Mouse (Mus musculus) spleen, postnatal 0 days (tissue): ENCODE measurements around the gene Prss34. TPM values are rescaled to one million over a fixed set of nuclear protein-coding genes. Genes with fewer than 3 reads are reported as not detected.

Source experiments
- polyA plus RNA-seq: library from polyadenylated mRNA; unstranded; fragments of >200 nt; fragmentation: Nextera tagmentation; extraction: Ambion mirVana; gene quantifications from 2 replicates; pipeline ENCODE4 v1.2.1, GENCODE M21; 2015

The Prss34 gene
- polyA plus RNA-seq = 19.5 and 34.4 TPM in 2 replicates

GRCm38 (mm10) chr17:25298094-25298493 is at the start of gene Prss34:
Prss34 (plus strand) TSS chr17:25298394.

GRCm38 (mm10) chr17:25256140-25256754 is 41.9 kb upstream of the Prss34 start, which contains the start of gene Baiap3:
Baiap3 (minus strand) TSS chr17:25256364.

GRCm38 (mm10) chr17:25274571-25275346 is 23.4 kb upstream of the Prss34 start, which contains the start of gene Ube2i:
Ube2i (minus strand) TSS chr17:25274622.

GRCm38 (mm10) chr17:25308346-25308745 is 10.2 kb downstream of the Prss34 start, which contains the start of gene Prss28:
Prss28 (plus strand) TSS chr17:25308646.

GRCm38 (mm10) chr17:25318354-25318753 is 20.2 kb downstream of the Prss34 start, which contains the start of gene Prss29:
Prss29 (plus strand) TSS chr17:25318654.

GRCm38 (mm10) chr17:25345462-25345861 is 47.3 kb downstream of the Prss34 start, which contains the start of gene Tpsab1:
Tpsab1 (minus strand) TSS chr17:25345562.

Other genes with a start within 250 kb of the Prss34 start
- gene Tmem204, start 214.8 kb upstream of the Prss34 start, polyA plus RNA-seq = 24.2 and 26.6 TPM in 2 replicates
- gene Telo2, start 182.4 kb upstream of the Prss34 start, polyA plus RNA-seq = 18.4 and 24.4 TPM in 2 replicates
- gene Ptx4, start 177.6 kb upstream of the Prss34 start, polyA plus RNA-seq = not detected in 2 replicates
- gene Clcn7, start 165.0 kb upstream of the Prss34 start, polyA plus RNA-seq = 10.8 and 11.8 TPM in 2 replicates
- gene Ccdc154, start 135.9 kb upstream of the Prss34 start, polyA plus RNA-seq = 0.05 TPM in 1 of 2 replicates, not detected in the other
- gene Gm38655, start 122.9 kb upstream of the Prss34 start, polyA plus RNA-seq = not detected in 2 replicates
- gene BC003965, start 113.8 kb upstream of the Prss34 start, polyA plus RNA-seq = 21.3 and 22.5 TPM in 2 replicates
- 5.4 and 5.9 TPM in 2 replicates for gene Unkl, start 110.0 kb upstream of the Prss34 start, polyA plus RNA-seq
- 26.0 and 28.1 TPM in 2 replicates for gene Gnptg, start 58.3 kb upstream of the Prss34 start, polyA plus RNA-seq
- 25.2 and 27.2 TPM in 2 replicates for gene Tsr3, start 58.2 kb upstream of the Prss34 start, polyA plus RNA-seq
- 1.3 and 2.4 TPM in 2 replicates for gene Baiap3, start 42.0 kb upstream of the Prss34 start, polyA plus RNA-seq
- gene Ube2i, start 23.8 kb upstream of the Prss34 start, polyA plus RNA-seq = 345 and 350 TPM in 2 replicates
- gene Prss28, start 10.3 kb downstream of the Prss34 start, polyA plus RNA-seq = 0.32 TPM in 1 of 2 replicates, not detected in the other
- not detected in 2 replicates for gene Prss29, start 20.3 kb downstream of the Prss34 start, polyA plus RNA-seq
- 11.6 and 23.7 TPM in 2 replicates for gene Tpsab1, start 47.2 kb downstream of the Prss34 start, polyA plus RNA-seq
- gene Tpsb2, start 67.9 kb downstream of the Prss34 start, polyA plus RNA-seq = 360 and 832 TPM in 2 replicates
- 1.3 and 3.0 TPM in 2 replicates for gene Tpsg1, start 70.9 kb downstream of the Prss34 start, polyA plus RNA-seq
- 1.4 and 1.8 TPM in 2 replicates for gene Cacna1h, start 135.4 kb downstream of the Prss34 start, polyA plus RNA-seq
- gene Tekt4, start 156.2 kb downstream of the Prss34 start, polyA plus RNA-seq = not detected in 2 replicates
- not detected in 2 replicates for gene Sstr5, start 198.9 kb downstream of the Prss34 start, polyA plus RNA-seq